Mouse (Mus musculus): ENCODE measurements at regions not wholly inside any gene's neighbourhood (a gene's known extent, or its start where the extent isn't known, plus 50 kb on each side); places are given as distances from the start of the nearest gene placed in this dataset.

- TF ChIP-seq CTCF (IDR thresholded peaks at IDR 0.05; ENCODE audit: insufficient read depth, low read length) (no peak), POLR2A (IDR thresholded peaks at IDR 0.05; ENCODE audit: borderline replicate concordance, extremely low read depth, low read depth, low read length) (no peak)
Observed at GRCm38 (mm10) chr4:67213363-67213762, 386.0 kb downstream of the Tlr4 start.

Data from lung, adult 2 months (tissue).